Mouse (Mus musculus): ENCODE data around the gene Slc12a6. TPM values are rescaled to one million over a fixed set of nuclear protein-coding genes. Genes with fewer than 3 reads are reported as not detected.
A peak's percentile ranks its signal among the peaks of the same experiment; 100 is the strongest.

The Slc12a6 gene
- total RNA-seq, 2 experiments from 2014 or later: 50.6 to 71.4 TPM

GRCm38 (mm10) chr2:112315638-112316037, 50.0 kb downstream of the Slc12a6 start:
- ATAC-seq (replicated peaks; ENCODE audit: poor library complexity): no peak

GRCm38 (mm10) chr2:112318227-112318626, 52.6 kb downstream of the Slc12a6 start:
- no peak for ATAC-seq (replicated peaks; ENCODE audit: poor library complexity)

- ATAC-seq (replicated peaks; ENCODE audit: poor library complexity): no peak
Measured at GRCm38 (mm10) chr2:112318905-112319304, 53.3 kb downstream of the Slc12a6 start.

GRCm38 (mm10) chr2:112328069-112328777, 62.6 kb downstream of the Slc12a6 start:
- peak; percentile 60 for ATAC-seq (replicated peaks; ENCODE audit: poor library complexity)

GRCm38 (mm10) chr2:112332051-112332898, 66.7 kb downstream of the Slc12a6 start:
- peak; percentile 47 for ATAC-seq (replicated peaks; ENCODE audit: poor library complexity)

- no peak for ATAC-seq (replicated peaks; ENCODE audit: poor library complexity)
Measured at GRCm38 (mm10) chr2:112337211-112337610, 71.6 kb downstream of the Slc12a6 start.

GRCm38 (mm10) chr2:112339736-112340135, 74.1 kb downstream of the Slc12a6 start:
- peak; percentile 80 for ATAC-seq (replicated peaks; ENCODE audit: poor library complexity)

- ATAC-seq (replicated peaks; ENCODE audit: poor library complexity): no peak
Measured at GRCm38 (mm10) chr2:112341117-112341516, 75.5 kb downstream of the Slc12a6 start.

GRCm38 (mm10) chr2:112348246-112348645, 82.6 kb downstream of the Slc12a6 start:
- no peak for ATAC-seq (replicated peaks; ENCODE audit: poor library complexity)

- ATAC-seq (replicated peaks; ENCODE audit: poor library complexity): no peak
Measured at GRCm38 (mm10) chr2:112353685-112354455, 88.2 kb downstream of the Slc12a6 start.

- no peak for ATAC-seq (replicated peaks; ENCODE audit: poor library complexity)
Measured at GRCm38 (mm10) chr2:112359611-112360010, 94.0 kb downstream of the Slc12a6 start.

- no peak for ATAC-seq (replicated peaks; ENCODE audit: poor library complexity)
Measured at GRCm38 (mm10) chr2:112360012-112360780, 94.6 kb downstream of the Slc12a6 start.

- ATAC-seq (replicated peaks; ENCODE audit: poor library complexity): no peak
Measured at GRCm38 (mm10) chr2:112360781-112361169, 95.2 kb downstream of the Slc12a6 start.

GRCm38 (mm10) chr2:112367222-112367621, 101.6 kb downstream of the Slc12a6 start:
- ATAC-seq (replicated peaks; ENCODE audit: poor library complexity): peak; percentile 35

- peak; percentile 90 for ATAC-seq (replicated peaks; ENCODE audit: poor library complexity)
Measured at GRCm38 (mm10) chr2:112367726-112368673, 102.4 kb downstream of the Slc12a6 start, which contains the start of gene Emc4. Emc4 (minus strand) TSS chr2:112368027.

GRCm38 (mm10) chr2:112369941-112370340, 104.3 kb downstream of the Slc12a6 start:
- ATAC-seq (replicated peaks; ENCODE audit: poor library complexity): no peak

- ATAC-seq (replicated peaks; ENCODE audit: poor library complexity): no peak
Measured at GRCm38 (mm10) chr2:112373141-112373540, 107.5 kb downstream of the Slc12a6 start.

GRCm38 (mm10) chr2:112374610-112375009, 109.0 kb downstream of the Slc12a6 start:
- 0 out of 2 replicates have a peak, but pooled peaks have one; percentile 12 for ATAC-seq (replicated peaks; ENCODE audit: poor library complexity)
